Mouse (Mus musculus) embryonic fibroblast, embryonic 13.5 days (primary cell): ENCODE results near the gene Erc2. TPM values are rescaled to one million over a fixed set of nuclear protein-coding genes. Genes with fewer than 3 reads are reported as not detected.
"Not testable (repeated sequence)": the region's sequence is repeated elsewhere in the genome, so short reads cannot be mapped to it uniquely, and the experiment has no call there.

Experiments used
- H3K27ac ChIP-seq: 2 replicates; pipeline ENCODE4 v1.5.1; 2012; ENCODE audit warnings: low read length, control low read depth, inconsistent platforms; ENCODE audit not compliant: insufficient read depth
- H3K4me1 ChIP-seq: 2 replicates; pipeline ENCODE4 v1.6.1; 2011; ENCODE audit warnings: low read length; ENCODE audit not compliant: control insufficient read depth, insufficient read depth
- H3K4me3 ChIP-seq: 2 replicates; pipeline ENCODE4 v1.5.1; 2011; ENCODE audit warnings: mild to moderate bottlenecking, control low read depth, low read length; ENCODE audit not compliant: insufficient read depth
- CTCF ChIP-seq: IDR thresholded peaks from 2 replicates; pipeline ENCODE4 v1.5.1; 2011; ENCODE audit warnings: mild to moderate bottlenecking, control low read depth, low read length, moderate library complexity, borderline replicate concordance; ENCODE audit not compliant: insufficient read depth
- POLR2A ChIP-seq: IDR thresholded peaks from 2 replicates; pipeline ENCODE4 v1.6.1; 2011; ENCODE audit warnings: low read depth, mild to moderate bottlenecking, control low read depth, low read length, moderate library complexity
- polyA plus RNA-seq: library from polyadenylated mRNA; stranded (reverse); fragments of >200 nt; gene quantifications from 2 replicates; pipeline ENCODE4 v1.2.4, GENCODE M21; 2011; ENCODE audit warnings: low read depth; ENCODE audit not compliant: missing spikeins, insufficient read length

Gene Erc2
- polyA plus RNA-seq, result 4.4 and 4.6 TPM in 2 replicates

DNA sequence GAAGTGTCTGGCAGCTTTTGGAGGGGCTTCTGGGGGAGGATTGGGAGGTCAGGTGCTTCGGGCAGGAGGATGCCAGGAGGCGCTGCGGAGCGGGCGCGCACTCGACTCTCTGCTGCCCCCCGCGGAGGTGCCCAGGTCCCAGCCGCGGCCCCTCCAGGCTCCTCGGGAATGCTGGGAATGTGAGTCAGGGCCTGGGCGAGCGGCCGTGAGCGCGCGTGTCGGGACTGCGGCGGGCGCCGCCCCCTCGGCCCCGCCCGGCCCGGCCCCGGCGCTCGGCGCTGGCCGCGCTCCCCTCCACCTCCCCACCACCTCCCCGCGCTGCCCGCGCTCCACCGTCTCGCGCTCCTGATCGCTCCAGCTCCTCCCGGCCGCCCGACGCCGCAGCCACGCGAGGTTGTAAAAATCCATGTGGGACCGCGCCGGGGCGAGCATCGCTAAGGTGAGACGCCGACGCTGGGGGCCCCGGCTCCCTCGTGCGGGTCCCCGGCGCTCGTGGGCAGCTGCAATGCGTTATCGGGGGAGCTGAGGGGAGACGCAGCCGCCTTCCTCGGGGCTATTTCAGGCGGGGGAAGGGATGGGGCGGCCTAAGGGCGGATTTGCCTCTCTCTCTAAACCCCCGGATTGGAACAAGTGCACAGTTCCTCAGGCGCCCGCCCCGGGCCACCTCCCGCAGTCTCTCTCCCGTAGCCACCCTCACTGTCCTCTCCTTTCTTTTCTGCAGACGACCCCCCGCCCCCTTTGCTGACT is at the start of gene Erc2:
Erc2 (plus strand) TSS at position 253 of the 747 bp plus-strand sequence.
- Histone ChIP-seq H3K4me3 (peak within 1 kb of the TSS; percentile 92), H3K27ac (no peak within 1 kb of the TSS)
- TF ChIP-seq POLR2A, result no peak
- TF ChIP-seq CTCF, result peak; percentile 70

DNA sequence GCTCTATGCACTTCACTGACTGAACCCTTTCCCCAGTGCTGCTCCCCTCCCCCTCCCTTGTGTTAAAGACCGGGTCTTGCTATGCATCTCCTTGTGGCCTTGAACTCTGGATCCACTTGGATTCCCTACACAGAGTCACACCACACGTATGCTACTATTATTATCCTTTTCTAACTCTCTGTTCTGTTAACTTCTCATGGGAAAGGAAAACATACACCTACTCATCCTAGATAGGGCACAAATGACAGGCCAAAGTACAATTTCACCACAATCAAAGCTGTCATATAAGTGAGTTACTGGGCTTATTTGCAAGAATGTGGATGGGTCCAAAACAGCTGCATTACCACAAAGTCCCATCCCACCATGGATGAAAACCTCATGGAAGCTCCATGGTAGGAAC is 43.8 kb upstream of the Erc2 start:
- TF ChIP-seq CTCF (no peak), POLR2A (no peak)
- Histone ChIP-seq H3K4me1 (no peaks in the 10 kb centered on the region), H3K4me3 (no peak overlapping the region), H3K27ac (no peak overlapping the region)

More for the DNA sequence above, at the start of gene Erc2:
- H3K4me1 ChIP-seq, result no peaks in the 10 kb centered on the region

DNA sequence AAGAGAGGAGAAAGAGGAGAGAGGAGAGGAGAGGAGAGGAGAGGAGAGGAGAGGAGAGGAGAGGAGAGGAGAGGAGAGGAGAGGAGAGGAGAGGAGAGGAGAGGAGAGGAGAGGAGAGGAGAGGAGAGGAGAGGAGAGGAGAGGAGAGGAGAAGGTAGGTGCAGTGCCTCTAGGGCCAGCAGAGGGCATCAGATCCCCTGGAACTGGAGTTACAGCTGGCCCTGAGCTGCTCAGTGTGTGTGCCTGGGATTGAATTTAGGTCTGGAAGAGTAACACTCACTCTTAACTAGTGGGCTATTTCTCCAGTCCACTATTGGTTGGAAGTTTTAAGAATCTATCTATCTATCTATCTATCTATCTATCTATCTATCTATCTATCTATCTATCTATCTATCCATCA is 32.6 kb upstream of the Erc2 start:
- not testable (repeated sequence) for H3K4me3 ChIP-seq, H3K4me1 ChIP-seq, H3K27ac ChIP-seq
- TF ChIP-seq CTCF, result peak; percentile 53; the same call in 1 of the 2 replicates

DNA sequence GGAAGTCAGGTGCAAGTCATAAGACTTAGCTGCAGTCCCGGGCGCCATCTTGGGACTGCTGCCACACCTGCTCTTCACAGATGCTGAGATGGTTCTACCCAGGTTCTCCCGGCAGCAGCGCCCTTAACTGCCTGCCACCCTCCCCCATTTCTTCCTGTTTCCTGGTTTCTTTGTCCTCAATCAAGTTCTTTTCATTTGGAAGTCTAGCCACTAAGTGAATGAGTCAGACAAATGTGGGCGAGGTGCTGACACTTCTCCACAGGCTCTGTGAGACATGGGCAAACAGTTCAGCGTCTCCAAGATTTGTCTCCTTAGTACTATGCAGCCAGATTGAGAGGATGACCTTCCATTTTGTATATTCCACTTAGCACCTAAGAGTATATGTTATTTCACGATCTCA is 30.1 kb upstream of the Erc2 start:
- no peaks in the 10 kb centered on the region for H3K4me1 ChIP-seq
- no peak overlapping the region for H3K27ac ChIP-seq
- H3K4me3 ChIP-seq, result no peak overlapping the region
- TF ChIP-seq POLR2A, result no peak
- TF ChIP-seq CTCF, result no peak

DNA sequence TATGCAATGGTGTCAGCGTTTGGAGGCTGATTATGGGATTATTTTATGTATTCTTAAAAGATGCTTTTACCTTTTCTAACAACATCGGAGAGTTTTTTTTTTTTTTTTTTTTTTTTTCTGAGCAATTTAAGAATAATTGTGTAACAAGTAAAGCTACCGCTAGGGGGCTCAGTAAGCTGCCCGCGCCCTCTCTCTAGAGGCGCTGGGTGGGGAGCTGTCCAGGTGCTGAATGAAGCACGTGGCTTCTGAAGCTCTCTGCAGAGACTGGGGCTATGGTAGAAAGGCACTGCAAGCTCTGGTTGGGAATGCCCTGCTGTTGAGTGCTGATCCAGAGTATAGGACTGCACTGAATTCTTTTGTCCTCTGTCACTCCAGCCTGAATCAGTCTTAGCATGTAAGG is 26.0 kb upstream of the Erc2 start:
- Histone ChIP-seq H3K27ac (no peak overlapping the region), H3K4me3 (no peak overlapping the region), H3K4me1 (no peaks in the 10 kb centered on the region)
- TF ChIP-seq POLR2A (no peak), CTCF (no peak)

DNA sequence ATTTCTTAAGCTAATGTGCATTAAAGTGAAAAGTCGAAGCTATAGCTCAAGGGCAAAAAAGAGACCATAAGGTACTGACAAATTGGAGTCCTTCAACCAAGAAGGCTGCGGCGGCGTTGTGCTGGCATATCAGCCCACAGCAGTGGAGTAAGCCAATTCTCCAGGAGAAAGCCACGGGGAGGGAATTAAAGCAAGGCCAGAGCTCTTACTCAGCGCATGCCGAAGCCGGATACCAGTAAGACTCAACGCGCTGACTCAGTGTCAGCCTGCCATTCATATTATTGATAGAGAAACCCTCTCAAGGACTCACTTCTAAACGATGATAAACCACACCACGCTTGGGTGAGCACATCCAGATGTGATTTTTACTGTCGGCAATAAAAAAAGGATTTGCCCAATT is 20.1 kb upstream of the Erc2 start:
- H3K4me3 ChIP-seq, result no peak overlapping the region
- peaks cover 2% of the 10 kb centered on the region; the same call in 1 of the 2 replicates for H3K4me1 ChIP-seq
- no peak overlapping the region for H3K27ac ChIP-seq
- TF ChIP-seq POLR2A, result no peak
- no peak for TF ChIP-seq CTCF

DNA sequence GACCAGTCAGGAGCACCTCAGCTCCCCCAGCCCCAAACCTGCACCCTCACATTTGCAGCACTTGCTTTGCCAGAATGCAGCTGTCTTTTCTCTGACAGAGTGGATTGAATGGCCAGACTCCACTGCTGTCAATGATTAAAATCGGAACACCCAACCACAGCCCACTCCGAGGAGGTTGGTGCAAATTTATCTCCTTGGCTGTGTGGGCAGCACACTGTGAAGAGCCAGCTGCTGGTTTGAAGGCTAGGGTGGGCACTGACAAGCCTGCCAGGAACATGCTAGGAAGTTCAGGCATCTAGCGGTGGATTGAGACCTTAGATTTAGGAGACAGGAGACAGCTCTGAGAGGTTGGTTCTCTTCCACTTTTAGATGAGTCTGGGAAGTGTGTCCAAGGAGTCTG is 14.8 kb upstream of the Erc2 start:
- no peaks in the 10 kb centered on the region for H3K4me1 ChIP-seq
- H3K27ac ChIP-seq, result no peak overlapping the region
- no peak overlapping the region for H3K4me3 ChIP-seq
- TF ChIP-seq POLR2A (no peak), CTCF (no peak)

DNA sequence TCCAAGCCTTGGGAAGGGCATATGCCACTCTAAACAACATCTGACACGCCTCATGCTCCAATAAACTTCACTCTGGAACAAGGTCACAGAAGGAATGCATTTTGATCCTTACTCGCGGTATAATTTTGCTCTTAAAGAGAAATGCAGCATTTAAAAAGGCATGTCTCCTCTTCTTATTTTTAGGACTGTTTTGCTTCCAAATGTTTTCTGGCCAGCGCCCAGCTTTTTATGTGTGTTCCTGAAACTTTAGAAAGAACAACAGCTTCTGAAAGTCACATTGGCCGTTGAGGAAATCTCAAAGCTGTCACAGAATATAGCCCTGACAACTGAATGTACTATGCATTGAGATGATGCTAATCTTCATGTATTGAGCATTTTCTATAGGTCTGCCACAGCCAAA is 8.5 kb upstream of the Erc2 start:
- TF ChIP-seq POLR2A, result no peak
- no peak for TF ChIP-seq CTCF
- Histone ChIP-seq H3K4me1 (no peaks in the 10 kb centered on the region), H3K27ac (no peak overlapping the region), H3K4me3 (no peak overlapping the region)

DNA sequence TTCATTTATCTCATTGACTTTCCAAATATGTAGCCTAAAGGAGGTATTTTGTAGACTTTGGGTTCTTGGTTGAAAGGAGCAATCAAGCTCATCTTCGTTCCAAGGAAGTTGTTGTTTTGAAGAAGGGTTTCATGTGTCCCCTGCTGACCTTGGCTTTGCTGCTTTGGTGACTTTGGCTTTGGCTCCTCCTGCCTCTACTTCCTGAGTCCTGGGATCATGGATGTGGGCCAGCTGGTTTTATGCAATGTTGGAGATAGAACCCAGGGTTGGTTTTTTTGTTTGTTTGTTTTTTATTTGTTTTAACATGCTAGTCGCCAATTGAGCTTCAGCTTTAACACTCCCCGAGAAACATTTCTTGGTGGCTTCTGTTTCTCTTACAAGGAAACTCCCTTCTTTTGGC is 4.9 kb upstream of the Erc2 start:
- TF ChIP-seq CTCF (no peak), POLR2A (no peak)
- no peak overlapping the region for H3K27ac ChIP-seq
- no peak overlapping the region for H3K4me3 ChIP-seq
- H3K4me1 ChIP-seq, result no peaks in the 10 kb centered on the region

DNA sequence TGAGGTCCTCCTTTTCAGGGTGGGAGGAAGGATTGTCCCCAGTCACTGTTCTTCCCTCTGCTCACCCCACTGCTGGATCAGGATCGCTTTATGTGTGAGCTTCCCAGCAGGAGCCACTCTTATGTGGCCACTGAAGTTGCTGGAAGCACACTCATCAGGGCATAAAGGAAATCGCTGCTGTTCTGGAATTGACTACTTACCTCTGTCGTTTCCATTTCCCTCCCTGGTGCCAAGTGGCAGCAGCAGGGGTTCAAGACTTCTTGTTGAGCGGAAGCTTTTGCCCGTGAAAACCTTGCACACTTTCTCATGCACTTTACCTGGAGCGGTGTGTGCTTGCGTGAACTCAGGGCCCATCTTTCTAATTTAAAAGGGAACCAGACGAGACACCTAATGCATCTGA is 652 bp upstream of the Erc2 start:
- H3K27ac ChIP-seq, result no peak overlapping the region
- H3K4me3 ChIP-seq, result no peak overlapping the region; the same call in 1 of the 2 replicates
- H3K4me1 ChIP-seq, result no peaks in the 10 kb centered on the region
- TF ChIP-seq CTCF, result no peak
- no peak for TF ChIP-seq POLR2A

DNA sequence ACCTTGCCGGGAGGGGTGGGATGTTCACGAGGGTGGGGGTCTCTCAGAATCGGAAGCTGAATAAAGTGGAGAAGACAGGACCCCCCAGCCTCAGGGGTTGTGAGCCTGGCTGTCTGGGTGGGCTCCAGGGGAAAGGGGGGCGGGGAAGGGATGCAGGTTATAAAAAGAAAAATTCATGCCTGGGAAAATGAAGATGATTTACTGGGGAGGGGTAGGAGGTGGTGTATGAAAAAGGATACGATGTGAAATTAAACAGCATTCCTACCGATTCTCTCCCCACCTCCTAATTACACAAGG is 643 bp downstream of the Erc2 start:
- H3K4me3 ChIP-seq, result peak overlapping the region; percentile 92
- H3K27ac ChIP-seq, result no peak overlapping the region
- H3K4me1 ChIP-seq, result no peaks in the 10 kb centered on the region
- TF ChIP-seq POLR2A (no peak), CTCF (no peak)

DNA sequence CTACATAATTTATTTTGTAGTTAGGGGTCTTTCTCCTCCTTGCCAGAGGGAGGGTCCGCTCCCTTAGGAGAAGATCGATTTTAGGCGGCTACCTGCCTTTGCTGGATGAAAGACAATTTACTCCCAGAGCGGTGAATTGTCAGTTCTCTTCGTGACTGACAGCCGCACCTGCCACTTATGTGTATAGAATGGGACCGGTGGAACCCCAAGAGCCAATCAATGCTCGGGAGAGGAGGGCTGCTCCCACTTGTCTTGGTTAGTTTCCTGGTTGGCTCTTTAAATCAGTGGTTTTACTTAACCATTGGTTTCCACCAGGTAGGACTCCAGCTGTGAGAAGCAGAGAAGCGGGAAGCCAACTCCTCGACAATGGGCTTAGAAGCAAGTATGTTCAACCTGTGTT is 1.1 kb downstream of the Erc2 start:
- H3K4me3 ChIP-seq, result peak overlapping the region; percentile 8; the same call in 1 of the 2 replicates
- no peak for TF ChIP-seq CTCF
- TF ChIP-seq POLR2A, result no peak

More for the DNA sequence above, 1.1 kb downstream of the Erc2 start:
- Histone ChIP-seq H3K27ac (no peak overlapping the region), H3K4me1 (peaks cover 2% of the 10 kb centered on the region)
